Mouse (Mus musculus): ENCODE measurements around the gene Prss57.

Gene Prss57

DNA sequence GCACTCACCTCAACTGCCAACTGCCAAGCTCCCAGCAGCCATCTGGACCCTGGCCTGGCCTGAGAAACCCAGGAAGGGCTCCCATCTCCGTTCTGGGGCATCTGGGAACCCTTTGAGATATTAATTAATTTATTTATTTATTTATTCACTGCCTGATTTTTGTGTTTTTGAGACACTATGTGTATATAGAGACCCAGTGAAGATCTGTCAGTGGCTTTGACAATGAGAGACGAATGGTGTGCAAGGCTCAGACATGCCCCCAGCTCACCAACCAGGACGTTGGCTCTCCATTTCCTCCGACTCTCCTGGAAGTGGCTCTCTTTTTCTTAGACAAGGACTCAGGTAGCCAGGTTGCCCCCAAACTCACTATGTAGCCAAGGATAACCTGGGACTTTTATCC, at the start of gene Prss57:
TSS of gene Prss57 (minus strand) at position 101 of the 400 bp plus-strand sequence.
- DNase-seq (ENCODE audit: low spot score in 2 of 2), result no peak

GRCm38 (mm10) chr10:79840091-79840490, 49.3 kb upstream of the Prss57 start:
- DNase-seq (ENCODE audit: low spot score in 2 of 2), result no peak

GRCm38 (mm10) chr10:79838151-79838550, 47.4 kb upstream of the Prss57 start:
- DNase-seq (ENCODE audit: low spot score in 2 of 2), result no peak

DNA sequence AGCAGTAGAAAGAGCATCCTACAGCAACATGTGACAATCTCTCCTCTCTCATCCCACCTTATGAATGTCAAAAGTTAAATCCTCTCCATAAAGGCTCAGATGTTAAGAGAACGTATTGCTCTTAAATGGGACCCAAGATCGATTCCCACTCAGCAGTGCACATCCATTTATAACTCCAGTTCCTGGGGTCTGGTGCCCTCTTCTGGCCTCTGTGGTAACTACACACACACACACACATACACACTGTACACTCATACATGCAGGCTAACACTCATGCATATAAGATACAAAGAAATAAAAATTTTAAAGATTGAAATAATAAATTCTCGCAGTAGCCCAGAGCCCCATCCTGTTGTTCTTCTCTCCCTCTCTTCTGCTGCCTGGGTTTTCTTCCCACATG, 46.2 kb upstream of the Prss57 start:
- no peak for DNase-seq (ENCODE audit: low spot score in 2 of 2)

DNA sequence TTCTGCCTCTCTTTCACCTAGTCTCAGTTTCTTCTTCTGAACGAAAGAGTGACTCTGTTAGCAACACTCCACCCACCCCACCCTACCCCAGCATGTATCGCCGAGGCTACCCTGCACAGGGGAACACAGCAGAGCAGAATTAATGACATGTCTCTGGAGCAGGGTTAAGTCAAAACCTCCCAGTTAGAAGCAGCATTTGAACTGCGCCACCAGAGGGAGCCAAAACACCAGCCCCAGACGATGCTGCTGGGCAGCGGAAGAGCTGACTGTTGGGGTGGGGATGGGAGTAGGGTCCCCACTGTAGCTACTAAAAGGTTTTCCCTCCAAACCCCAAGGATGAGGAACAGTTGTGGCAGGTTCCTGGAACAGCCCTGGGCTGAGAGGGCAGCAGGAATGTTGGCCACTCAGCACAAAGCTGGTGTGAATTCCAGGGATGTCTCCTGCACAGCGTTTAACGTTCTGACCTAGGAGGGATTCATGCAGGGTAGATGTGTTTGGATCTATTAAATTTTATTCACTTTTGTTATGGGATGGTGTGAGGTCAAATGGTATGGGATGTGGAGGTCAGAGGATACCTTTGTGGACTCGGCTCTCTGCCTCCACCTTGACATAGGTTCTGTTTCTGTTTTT, 44.1 kb upstream of the Prss57 start:
- DNase-seq (ENCODE audit: low spot score in 2 of 2), result peak; percentile 70 to 83

DNA sequence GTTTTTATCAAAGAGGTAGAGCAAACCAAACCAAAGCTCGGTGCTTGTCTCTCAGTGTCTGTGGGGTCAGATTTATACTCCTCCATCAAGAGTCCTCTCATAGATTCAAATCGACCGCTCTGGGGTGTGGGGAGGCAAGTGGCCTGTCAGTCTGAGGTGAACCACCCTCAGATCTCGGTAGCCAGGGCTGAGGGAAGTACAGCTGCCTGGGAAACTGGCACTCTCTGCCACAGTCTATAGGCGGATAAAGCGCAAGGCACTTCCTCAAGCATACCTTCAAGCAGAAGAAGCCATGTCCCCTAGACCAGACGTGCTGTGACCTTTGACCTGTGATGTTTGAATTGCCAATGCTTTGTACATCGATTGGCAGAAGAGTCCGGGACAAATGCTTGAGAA, 42.0 kb upstream of the Prss57 start:
- no peak for DNase-seq (ENCODE audit: low spot score in 2 of 2)

DNA sequence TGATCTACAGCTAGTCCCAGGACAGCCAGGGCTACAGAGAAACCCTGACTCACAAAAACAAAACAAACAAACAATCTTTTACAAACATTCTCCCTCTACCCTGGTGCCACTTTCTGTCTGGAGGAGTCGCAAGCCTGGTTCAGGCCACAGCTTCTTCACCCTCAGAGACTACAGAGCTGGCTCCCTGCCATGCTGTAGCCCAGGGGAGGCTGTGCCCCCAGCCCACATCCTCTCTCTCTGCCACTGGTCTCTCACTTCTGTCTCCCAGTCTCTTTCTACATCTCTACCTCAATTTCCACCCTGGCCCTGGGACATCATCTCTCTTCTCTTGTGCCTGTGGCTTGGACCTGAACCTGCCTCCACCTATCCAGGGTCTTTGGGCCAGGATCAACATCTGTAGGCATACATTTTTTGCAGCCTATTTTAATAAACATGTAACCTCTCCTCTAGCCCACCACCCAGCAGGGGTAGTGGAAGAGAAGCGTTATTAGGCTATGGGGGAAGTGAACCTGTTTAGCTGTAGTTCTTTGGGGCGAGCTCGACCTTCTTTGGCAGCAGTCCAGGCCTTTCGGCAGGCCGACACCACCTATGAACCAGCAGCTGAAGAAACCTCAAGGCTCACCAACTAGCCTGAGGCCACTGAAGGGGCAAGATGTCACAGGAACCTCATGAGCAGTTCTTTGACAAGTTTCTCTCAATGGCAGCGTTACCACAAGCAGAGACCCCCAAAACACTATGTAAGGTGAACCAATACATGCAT, 41.4 kb upstream of the Prss57 start:
- no peak for DNase-seq (ENCODE audit: low spot score in 2 of 2)

- DNase-seq (ENCODE audit: low spot score in 2 of 2), result no peak
These were observed 40.8 kb upstream of the Prss57 start for GRCm38 (mm10) chr10:79831583-79831982.

DNA sequence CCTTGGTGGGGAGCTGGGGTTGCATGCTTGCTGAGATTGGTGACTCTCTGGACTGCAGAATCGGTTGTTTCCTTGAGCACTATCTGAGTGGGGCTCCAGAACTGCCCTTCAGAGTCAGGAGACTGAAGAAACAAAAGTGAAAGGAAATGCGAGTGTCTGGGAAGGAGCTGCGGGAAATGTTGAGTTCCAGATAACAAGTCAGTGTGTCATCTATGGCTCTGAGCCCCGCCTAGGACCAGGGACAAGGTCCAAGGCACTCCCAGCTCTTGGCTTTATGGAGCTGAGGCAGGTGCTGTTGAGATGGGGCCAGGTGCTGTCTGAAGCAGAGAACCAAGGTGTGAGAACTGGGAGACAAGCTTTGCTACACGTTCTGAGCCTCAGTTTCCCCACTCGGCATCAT, 33.7 kb upstream of the Prss57 start:
- DNase-seq (ENCODE audit: low spot score in 2 of 2), result no peak

DNA sequence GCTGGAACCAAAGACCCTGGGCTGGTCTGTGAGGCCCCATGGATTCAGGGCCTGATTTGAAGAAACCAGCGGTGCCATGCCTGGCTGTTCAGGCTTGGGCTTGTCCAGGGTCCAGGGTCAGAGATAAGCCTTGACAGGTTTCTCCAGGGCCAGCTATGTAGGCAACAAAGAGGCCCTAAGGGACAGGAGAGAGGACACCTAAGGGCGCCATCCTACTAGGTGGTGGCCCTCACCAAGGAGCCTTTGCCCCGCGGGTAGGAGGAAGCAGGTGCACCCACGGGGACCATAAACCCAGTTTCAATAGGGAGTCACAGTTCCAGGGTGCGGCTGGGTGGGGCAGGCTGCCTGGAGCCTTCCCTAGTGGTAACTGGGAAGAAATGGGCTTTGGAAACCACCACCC, 32.2 kb upstream of the Prss57 start:
- no peak for DNase-seq (ENCODE audit: low spot score in 2 of 2)

DNA sequence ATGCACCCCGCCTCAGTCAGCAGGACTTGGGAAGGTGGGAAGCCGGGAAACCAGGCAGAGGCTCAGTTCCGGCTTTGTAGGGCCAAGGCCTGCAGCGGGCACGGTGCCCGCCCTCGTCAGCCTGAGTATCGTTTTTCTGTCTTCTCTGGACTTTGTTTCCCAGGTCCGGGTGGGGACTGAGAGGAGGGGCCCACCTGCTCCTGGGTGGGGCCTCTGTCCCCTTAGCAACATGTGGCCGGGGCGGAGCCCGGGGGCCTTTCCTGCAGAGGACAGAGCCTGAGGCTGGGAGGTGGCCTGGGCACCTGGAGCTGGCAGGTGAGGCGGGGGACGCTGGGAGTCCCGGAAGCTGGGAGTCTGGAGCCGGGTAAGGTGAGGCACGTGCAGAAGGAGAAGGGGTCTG, 31.6 kb upstream of the Prss57 start:
- no peak for DNase-seq (ENCODE audit: low spot score in 2 of 2)

- no peak for DNase-seq (ENCODE audit: low spot score in 2 of 2)
These were observed 31.0 kb upstream of the Prss57 start for GRCm38 (mm10) chr10:79821731-79822130.

- no peak for DNase-seq (ENCODE audit: low spot score in 2 of 2)
These were observed 30.0 kb upstream of the Prss57 start, which contains the start of gene Misp for GRCm38 (mm10) chr10:79820782-79821181. TSS of gene Misp (plus strand) at chr10:79820989.

DNA sequence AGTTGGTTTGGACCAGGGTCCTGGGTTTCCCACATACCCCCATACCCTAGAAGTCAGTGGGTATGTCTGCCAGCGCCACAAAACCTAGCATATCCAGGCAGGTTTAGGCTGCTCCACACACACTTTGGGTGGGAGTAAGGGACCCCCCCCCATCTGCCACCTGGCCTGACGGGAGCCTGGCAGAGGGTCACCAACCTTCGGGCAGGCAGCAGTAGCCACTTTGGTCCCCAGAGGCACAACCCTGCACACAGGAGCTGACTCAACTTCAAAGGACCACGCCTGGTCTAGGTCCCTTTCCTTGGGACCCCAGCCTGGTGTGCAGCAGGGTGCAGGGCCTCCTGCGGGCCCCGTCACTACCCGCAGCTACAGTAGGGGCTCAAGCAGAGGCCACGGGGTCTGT, 29.5 kb upstream of the Prss57 start:
- DNase-seq (ENCODE audit: low spot score in 2 of 2), result no peak

- DNase-seq (ENCODE audit: low spot score in 2 of 2), result no peak
These were observed 28.8 kb upstream of the Prss57 start for GRCm38 (mm10) chr10:79819606-79820005.

DNA sequence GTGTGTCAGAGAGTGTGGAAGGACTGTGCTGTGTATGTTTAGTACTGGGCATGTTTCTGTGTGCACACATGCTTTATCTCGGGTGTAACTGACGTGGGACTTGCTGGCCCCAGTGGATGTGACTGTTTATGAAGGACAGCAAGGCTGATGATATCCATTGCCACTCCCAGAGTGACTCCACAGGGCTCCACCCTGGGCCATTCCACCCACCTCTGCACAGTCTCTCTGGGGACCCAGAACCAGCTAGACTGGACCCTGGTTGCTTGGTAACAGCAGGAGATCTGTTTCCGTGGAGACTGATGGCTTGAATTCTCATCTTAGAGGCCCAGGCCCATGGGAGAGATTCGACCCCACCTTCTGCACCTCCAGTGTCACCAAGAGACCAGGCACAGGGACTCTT, 27.5 kb upstream of the Prss57 start:
- DNase-seq (ENCODE audit: low spot score in 2 of 2), result no peak

DNA sequence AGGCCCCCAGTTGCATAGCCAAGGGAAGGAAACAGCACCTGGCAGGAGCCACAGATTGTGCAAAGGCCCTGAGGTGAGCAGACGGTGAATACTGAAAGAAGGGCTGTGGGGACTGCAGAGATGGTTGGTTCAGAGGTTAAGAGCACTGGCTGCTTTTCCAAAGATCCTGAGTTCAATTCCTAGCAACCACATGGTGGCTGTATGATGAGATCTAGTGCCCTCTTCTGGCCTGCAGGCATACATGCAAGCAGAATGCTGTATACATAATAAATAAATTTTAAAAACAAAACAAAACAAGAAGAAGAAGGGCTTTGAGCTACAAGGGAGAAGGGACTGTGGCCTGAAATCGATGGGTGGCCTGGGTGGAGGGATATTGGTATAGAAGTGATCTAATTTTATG, 26.4 kb upstream of the Prss57 start:
- no peak for DNase-seq (ENCODE audit: low spot score in 2 of 2)

DNA sequence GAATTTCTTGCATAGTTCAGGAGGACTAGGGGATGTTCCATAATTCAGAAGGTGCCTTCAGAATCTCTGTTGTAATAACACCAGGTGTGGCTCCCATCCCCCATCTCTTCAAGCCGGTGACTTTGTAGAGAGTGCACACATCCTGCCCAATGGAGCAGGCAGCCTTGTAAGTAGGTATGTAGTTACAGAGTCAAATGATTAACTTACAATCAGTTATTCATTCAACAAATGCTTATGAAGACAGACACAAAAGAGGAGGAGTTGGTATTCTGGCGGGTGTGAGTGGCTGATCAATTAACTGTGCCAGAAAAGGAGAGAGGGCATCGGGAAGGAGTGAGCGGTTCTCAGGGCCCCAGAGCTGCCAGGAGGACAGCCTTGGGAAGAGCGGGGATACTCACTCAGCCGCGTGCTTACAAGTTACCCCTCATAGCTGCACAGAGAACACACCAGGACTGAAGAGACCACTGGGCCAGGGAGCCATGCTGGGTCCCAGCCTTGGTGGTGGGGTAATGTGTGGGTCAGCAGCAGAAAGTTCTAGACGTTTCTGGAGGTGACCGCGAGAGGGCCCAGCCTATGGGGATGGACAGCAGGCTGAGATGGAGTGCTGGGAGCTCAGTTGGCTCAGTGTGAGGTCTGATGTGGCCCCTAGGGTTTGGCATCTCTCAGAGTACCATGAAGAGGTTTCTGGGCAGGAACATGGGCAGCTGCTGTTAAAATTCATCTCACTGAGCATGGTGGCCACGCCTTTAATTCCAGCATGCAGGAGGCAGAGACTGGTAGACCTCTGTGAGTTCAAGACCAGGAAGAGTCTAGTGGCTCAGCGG, 25.1 kb upstream of the Prss57 start:
- no peak for DNase-seq (ENCODE audit: low spot score in 2 of 2)

GRCm38 (mm10) chr10:79814271-79814842, 23.6 kb upstream of the Prss57 start:
- DNase-seq (ENCODE audit: low spot score in 2 of 2), result no peak

GRCm38 (mm10) chr10:79811736-79812637, 21.2 kb upstream of the Prss57 start:
- DNase-seq (ENCODE audit: low spot score in 2 of 2), result peak; percentile 87 to 94

- no peak for DNase-seq (ENCODE audit: low spot score in 2 of 2)
These were observed 18.0 kb upstream of the Prss57 start for GRCm38 (mm10) chr10:79808728-79809127.
